Mouse (Mus musculus) spleen, postnatal 4 days (tissue): Measurements from ENCODE around the gene Chmp1a.
"Not testable (repeated sequence)": the region's sequence is repeated elsewhere in the genome, so short reads cannot be mapped to it uniquely, and the experiment has no call there.

ENCODE experiments used
- DNase-seq, 2 experiments: peaks; one replicate each; pipeline ENCODE4 v3.0.0; 2022; ENCODE audit warnings: low spot score in 2 of 2

The Chmp1a gene

GRCm38 (mm10) chr8:123212321-123213117 is at the start of gene Chmp1a, which contains the start of gene Spata33:
Gene Chmp1a, minus strand, starts transcription at chr8:123212763.
Gene Spata33, plus strand, starts transcription at chr8:123212832.
- DNase-seq, result peak; percentile 87 to 95

GRCm38 (mm10) chr8:123257593-123257992 is 45.0 kb upstream of the Chmp1a start:
- DNase-seq, result not testable (repeated sequence)

GRCm38 (mm10) chr8:123257114-123257513 is 44.6 kb upstream of the Chmp1a start:
- DNase-seq, result no peak

- no peak for DNase-seq
These were observed 42.6 kb upstream of the Chmp1a start for GRCm38 (mm10) chr8:123255170-123255569.

- DNase-seq, result peak; percentile 88 to 95
These were observed 41.7 kb upstream of the Chmp1a start, which contains the start of the genes Zfp276 and Vps9d1 for GRCm38 (mm10) chr8:123254099-123254885. Gene Zfp276, plus strand, starts transcription at chr8:123254195. Gene Vps9d1, minus strand, starts transcription at chr8:123254348.

GRCm38 (mm10) chr8:123253451-123254098 is 41.0 kb upstream of the Chmp1a start:
- DNase-seq, result no peak

GRCm38 (mm10) chr8:123252925-123253324 is 40.4 kb upstream of the Chmp1a start:
- no peak for DNase-seq

- no peak for DNase-seq
These were observed 38.4 kb upstream of the Chmp1a start for GRCm38 (mm10) chr8:123250940-123251339.

GRCm38 (mm10) chr8:123248596-123248995 is 36.0 kb upstream of the Chmp1a start:
- peak in 1 of 2 experiments; percentile 58 for DNase-seq

GRCm38 (mm10) chr8:123247748-123248147 is 35.2 kb upstream of the Chmp1a start:
- DNase-seq, result peak in 1 of 2 experiments; percentile 58

GRCm38 (mm10) chr8:123245543-123245942 is 33.0 kb upstream of the Chmp1a start:
- peak in 1 of 2 experiments; percentile 58 for DNase-seq

GRCm38 (mm10) chr8:123244382-123244781 is 31.8 kb upstream of the Chmp1a start:
- DNase-seq, result peak in 1 of 2 experiments; percentile 59

- DNase-seq, result no peak
These were observed 30.5 kb upstream of the Chmp1a start for GRCm38 (mm10) chr8:123243053-123243452.

GRCm38 (mm10) chr8:123242107-123242923 is 29.8 kb upstream of the Chmp1a start:
- DNase-seq, result no peak

GRCm38 (mm10) chr8:123239398-123239797 is 26.8 kb upstream of the Chmp1a start:
- no peak for DNase-seq

GRCm38 (mm10) chr8:123235520-123236497 is 23.2 kb upstream of the Chmp1a start, which contains the start of gene Spata2l:
Gene Spata2l, minus strand, starts transcription at chr8:123236233.
- peak; percentile 86 to 91 for DNase-seq

- DNase-seq, result no peak
These were observed 22.5 kb upstream of the Chmp1a start for GRCm38 (mm10) chr8:123234918-123235519.

GRCm38 (mm10) chr8:123233760-123234159 is 21.2 kb upstream of the Chmp1a start:
- no peak for DNase-seq

GRCm38 (mm10) chr8:123233300-123233699 is 20.7 kb upstream of the Chmp1a start:
- DNase-seq, result no peak
